Mouse (Mus musculus): ENCODE measurements around the gene Rasa4. TPM values are rescaled to one million over a fixed set of nuclear protein-coding genes. Genes with fewer than 3 reads are reported as not detected.
"Not testable (repeated sequence)": the region's sequence is repeated elsewhere in the genome, so short reads cannot be mapped to it uniquely, and the experiment has no call there.

Rasa4 gene
- polyA plus RNA-seq, 1 experiment from 2014 or later, result 1.9 TPM

DNA sequence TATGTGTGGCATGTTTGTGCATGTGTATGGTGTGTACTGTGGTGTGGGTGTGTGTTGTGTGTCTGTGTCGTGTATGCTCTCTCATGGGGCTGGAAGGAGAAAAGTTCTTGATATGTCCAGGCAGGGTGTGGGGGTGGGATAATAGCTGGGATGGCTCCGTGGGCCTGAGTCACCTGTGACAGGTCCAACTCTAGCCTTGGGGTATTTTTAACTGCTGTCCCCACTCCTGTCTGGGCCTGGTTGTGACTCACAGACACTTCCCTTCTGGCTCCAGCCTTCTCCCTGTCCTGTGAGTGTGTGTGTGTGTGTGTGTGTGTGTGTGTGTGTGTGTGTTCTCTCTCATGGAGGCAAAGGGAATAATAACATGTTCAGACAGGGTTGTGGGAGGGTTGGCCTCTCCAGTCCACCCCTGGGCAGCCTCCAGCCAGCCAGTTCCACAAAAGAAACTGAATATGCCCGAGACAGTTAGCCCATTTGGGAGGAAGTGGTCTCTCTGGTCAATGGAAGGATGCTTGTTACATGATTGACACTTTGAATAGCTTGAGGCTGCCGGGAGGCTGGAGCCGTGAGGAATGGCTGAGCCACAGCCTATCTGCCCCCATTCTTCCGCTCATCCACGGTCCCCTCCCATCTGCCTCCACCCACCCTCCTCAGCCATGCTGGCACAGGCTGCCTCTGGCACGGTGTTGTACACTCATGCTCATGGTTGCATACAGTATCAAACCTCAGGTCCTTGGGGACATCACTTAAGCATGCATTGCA lies 10.7 kb downstream of the Rasa4 start:
- whole genome bisulfite sequencing (ENCODE audit: insufficient replicate concordance), result 24% methylated on average over 8 of the region's 8 CpGs
- ATAC-seq (ENCODE audit: low read depth), result no peak

DNA sequence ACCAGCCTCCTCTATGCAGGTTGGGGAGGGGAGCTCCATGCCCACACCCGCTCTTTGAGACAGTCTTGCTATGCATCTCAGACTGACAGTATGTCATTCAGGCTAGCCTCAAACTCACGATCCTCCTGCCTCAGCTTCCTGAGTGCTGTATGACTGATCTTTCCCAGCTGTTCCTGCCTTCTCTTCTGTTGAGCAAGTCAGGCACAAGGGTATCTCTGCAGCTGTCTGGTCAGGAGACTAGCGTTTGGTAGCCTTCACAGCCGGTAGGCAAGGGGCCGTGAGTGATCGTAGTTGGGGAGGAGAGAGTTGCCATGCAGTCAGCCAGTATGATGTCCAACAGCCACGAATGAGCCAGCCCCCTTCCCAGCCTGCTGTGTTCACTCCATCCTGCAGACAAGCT lies 11.4 kb downstream of the Rasa4 start:
- no peaks in the 10 kb centered on the region for H3K36me3 ChIP-seq (ENCODE audit: control insufficient read depth, insufficient read depth)
- H3K4me1 ChIP-seq (ENCODE audit: control insufficient read depth, low read depth, low read length), result no peaks in the 10 kb centered on the region
- H3K4me3 ChIP-seq (ENCODE audit: low read depth, low read length), result no peak overlapping the region
- H3K9me3 ChIP-seq (replicated peaks; ENCODE audit: control insufficient read depth, low read length), result no peaks in the 10 kb centered on the region
- no peak overlapping the region for H3K9ac ChIP-seq (ENCODE audit: low read depth, low read length)
- H3K4me2 ChIP-seq (ENCODE audit: low read depth, low read length), result no peak overlapping the region
- no peak for ATAC-seq (ENCODE audit: low read depth)
- WGBS (ENCODE audit: insufficient replicate concordance), result 51% methylated on average over 7 of the region's 7 CpGs
- no peak overlapping the region for H3K27ac ChIP-seq (ENCODE audit: low read length)
- no peaks in the 10 kb centered on the region for H3K27me3 ChIP-seq (ENCODE audit: control insufficient read depth, insufficient read depth, low read depth, low read length)

More for the DNA sequence above, 10.7 kb downstream of the Rasa4 start:
- Histone ChIP-seq H3K27ac (ENCODE audit: low read length) (no peak overlapping the region), H3K4me2 (ENCODE audit: low read depth, low read length) (no peak overlapping the region), H3K9ac (ENCODE audit: low read depth, low read length) (no peak overlapping the region), H3K4me3 (ENCODE audit: low read depth, low read length) (no peak overlapping the region), H3K27me3 (ENCODE audit: control insufficient read depth, insufficient read depth, low read depth, low read length) (no peaks in the 10 kb centered on the region), H3K36me3 (ENCODE audit: control insufficient read depth, insufficient read depth) (no peaks in the 10 kb centered on the region), H3K4me1 (ENCODE audit: control insufficient read depth, low read depth, low read length) (no peaks in the 10 kb centered on the region), H3K9me3 (replicated peaks; ENCODE audit: control insufficient read depth, low read length) (no peaks in the 10 kb centered on the region)

DNA sequence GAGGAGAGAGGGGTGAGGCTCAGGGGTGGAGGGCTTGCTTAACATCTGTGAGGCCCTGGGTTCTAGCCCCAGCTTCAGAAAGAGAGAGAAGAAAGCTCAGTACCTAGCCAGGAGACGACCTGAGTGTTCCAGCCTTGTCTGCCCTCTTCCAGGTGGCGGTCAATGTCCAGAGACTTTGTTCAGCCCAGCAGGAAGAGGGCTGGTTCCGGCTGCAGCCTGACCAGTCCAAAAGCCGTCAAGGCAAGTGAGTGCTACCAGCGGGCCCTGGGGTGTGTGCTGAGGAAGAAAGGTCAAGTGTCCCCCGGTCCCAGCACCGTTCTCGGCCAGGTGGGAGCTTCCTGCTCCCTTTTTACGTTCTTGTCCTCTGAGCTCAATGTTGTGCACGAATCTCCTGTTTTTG lies 14.8 kb downstream of the Rasa4 start:
- no peaks in the 10 kb centered on the region for H3K27me3 ChIP-seq (ENCODE audit: control insufficient read depth, insufficient read depth, low read depth, low read length)
- H3K4me3 ChIP-seq (ENCODE audit: low read depth, low read length), result no peak overlapping the region
- no peak overlapping the region for H3K4me2 ChIP-seq (ENCODE audit: low read depth, low read length)
- no peaks in the 10 kb centered on the region for H3K9me3 ChIP-seq (replicated peaks; ENCODE audit: control insufficient read depth, low read length)
- no peaks in the 10 kb centered on the region for H3K36me3 ChIP-seq (ENCODE audit: control insufficient read depth, insufficient read depth)
- 67% methylated on average over 10 of the region's 10 CpGs for WGBS (ENCODE audit: insufficient replicate concordance)
- no peak for ATAC-seq (ENCODE audit: low read depth)
- no peak overlapping the region for H3K27ac ChIP-seq (ENCODE audit: low read length)
- peaks cover 8% of the 10 kb centered on the region for H3K4me1 ChIP-seq (ENCODE audit: control insufficient read depth, low read depth, low read length)
- no peak overlapping the region for H3K9ac ChIP-seq (ENCODE audit: low read depth, low read length)

DNA sequence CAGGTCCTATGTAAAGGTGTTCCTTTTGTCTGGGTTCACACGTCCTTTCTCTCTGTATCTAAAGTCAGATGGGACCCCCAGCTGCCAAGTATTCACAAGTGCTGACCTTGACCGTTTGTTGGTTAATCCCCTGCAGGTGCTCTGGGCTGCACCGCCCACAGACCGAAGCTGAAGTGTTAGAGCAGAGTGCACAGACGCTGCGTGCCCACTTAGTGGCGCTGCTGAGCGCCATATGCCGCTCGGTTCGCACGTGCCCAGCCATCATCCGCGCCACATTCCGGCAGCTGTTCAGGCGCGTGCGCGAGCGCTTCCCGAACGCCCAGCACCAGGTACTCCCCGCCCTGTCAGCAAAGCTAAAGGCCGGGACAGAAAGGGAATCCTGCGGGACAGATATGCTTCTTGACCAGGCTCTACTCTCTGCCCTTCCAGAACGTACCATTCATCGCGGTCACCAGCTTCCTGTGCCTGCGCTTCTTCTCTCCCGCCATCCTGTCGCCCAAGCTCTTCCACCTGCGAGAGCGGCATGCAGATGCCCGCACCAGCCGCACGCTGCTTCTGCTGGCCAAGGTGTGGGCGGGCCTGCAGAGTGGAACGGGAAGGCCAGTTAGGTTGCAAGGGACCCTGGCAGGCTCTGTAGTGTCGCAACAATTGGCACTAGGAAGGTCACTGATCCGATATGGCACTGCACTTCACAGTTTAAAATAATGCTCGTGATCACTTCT lies 18.5 kb downstream of the Rasa4 start:
- peak overlapping the region; percentile 65 for H3K4me2 ChIP-seq (ENCODE audit: low read depth, low read length)
- no peak overlapping the region for H3K27ac ChIP-seq (ENCODE audit: low read length)
- H3K4me3 ChIP-seq (ENCODE audit: low read depth, low read length), result peak overlapping the region; percentile 44
- no peaks in the 10 kb centered on the region for H3K36me3 ChIP-seq (ENCODE audit: control insufficient read depth, insufficient read depth)
- H3K27me3 ChIP-seq (ENCODE audit: control insufficient read depth, insufficient read depth, low read depth, low read length), result no peaks in the 10 kb centered on the region
- peak; percentile 78 for ATAC-seq (ENCODE audit: low read depth)
- H3K9me3 ChIP-seq (replicated peaks; ENCODE audit: control insufficient read depth, low read length), result no peaks in the 10 kb centered on the region; the same call in 1 of the 2 replicates
- peaks cover 8% of the 10 kb centered on the region for H3K4me1 ChIP-seq (ENCODE audit: control insufficient read depth, low read depth, low read length)
- H3K9ac ChIP-seq (ENCODE audit: low read depth, low read length), result peak overlapping the region; percentile 29
- WGBS (ENCODE audit: insufficient replicate concordance), result 4% methylated on average over 41 of the region's 41 CpGs

DNA sequence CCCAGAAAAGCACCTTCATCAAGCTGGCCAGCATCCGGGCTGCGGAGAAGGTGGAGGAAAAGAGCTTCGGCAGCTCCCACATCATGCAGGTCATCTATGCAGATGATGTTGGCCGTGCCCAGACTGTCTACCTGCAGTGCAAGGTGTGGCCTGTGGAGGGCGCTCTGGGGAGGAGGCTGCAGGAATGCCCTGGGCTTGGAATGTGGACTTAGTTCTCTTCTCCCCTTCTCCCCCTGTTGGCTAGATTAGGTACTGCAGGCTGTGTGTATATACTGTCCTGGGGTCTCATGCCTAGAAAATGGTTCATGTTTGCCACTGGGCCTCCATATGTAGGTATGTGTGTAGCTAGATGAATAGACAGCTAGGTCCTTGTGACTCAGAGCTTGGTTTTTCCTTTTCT lies 20.8 kb downstream of the Rasa4 start:
- Histone ChIP-seq H3K4me3 (ENCODE audit: low read depth, low read length) (no peak overlapping the region), H3K27ac (ENCODE audit: low read length) (no peak overlapping the region), H3K9me3 (replicated peaks; ENCODE audit: control insufficient read depth, low read length) (no peaks in the 10 kb centered on the region; the same call in 1 of the 2 replicates), H3K4me2 (ENCODE audit: low read depth, low read length) (no peak overlapping the region), H3K27me3 (ENCODE audit: control insufficient read depth, insufficient read depth, low read depth, low read length) (no peaks in the 10 kb centered on the region), H3K4me1 (ENCODE audit: control insufficient read depth, low read depth, low read length) (peaks cover 8% of the 10 kb centered on the region), H3K36me3 (ENCODE audit: control insufficient read depth, insufficient read depth) (no peaks in the 10 kb centered on the region), H3K9ac (ENCODE audit: low read depth, low read length) (no peak overlapping the region)
- ATAC-seq (ENCODE audit: low read depth), result no peak
- WGBS (ENCODE audit: insufficient replicate concordance), result 81% methylated on average over 5 of the region's 5 CpGs

DNA sequence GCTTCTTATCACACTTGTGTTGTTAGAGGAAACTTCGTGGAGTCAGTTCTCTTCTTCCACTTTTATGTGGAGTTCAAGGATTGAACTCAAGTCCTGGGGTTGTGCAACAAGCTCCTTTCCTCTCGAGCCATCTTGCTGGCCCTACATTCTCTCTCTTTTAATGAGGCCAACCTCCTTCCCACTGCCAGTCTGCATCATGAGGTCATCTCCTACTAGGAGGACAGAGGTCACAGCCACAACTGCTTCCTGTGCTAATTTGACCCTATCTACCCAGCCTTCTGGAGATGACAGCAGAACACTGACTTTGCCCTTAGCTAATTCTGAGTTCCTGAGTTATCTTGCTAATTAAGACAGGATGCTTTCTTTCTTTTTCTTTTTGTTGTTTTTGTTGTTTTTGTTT lies 24.8 kb downstream of the Rasa4 start:
- Histone ChIP-seq H3K4me2 (ENCODE audit: low read depth, low read length) (no peak overlapping the region), H3K27ac (ENCODE audit: low read length) (no peak overlapping the region), H3K9ac (ENCODE audit: low read depth, low read length) (no peak overlapping the region), H3K4me3 (ENCODE audit: low read depth, low read length) (no peak overlapping the region), H3K27me3 (ENCODE audit: control insufficient read depth, insufficient read depth, low read depth, low read length) (no peaks in the 10 kb centered on the region), H3K9me3 (replicated peaks; ENCODE audit: control insufficient read depth, low read length) (no peaks in the 10 kb centered on the region; the same call in 1 of the 2 replicates), H3K4me1 (ENCODE audit: control insufficient read depth, low read depth, low read length) (no peaks in the 10 kb centered on the region), H3K36me3 (ENCODE audit: control insufficient read depth, insufficient read depth) (no peaks in the 10 kb centered on the region)
- ATAC-seq (ENCODE audit: low read depth), result no peak
- 34% methylated on average over 2 of the region's 2 CpGs for WGBS (ENCODE audit: insufficient replicate concordance)

DNA sequence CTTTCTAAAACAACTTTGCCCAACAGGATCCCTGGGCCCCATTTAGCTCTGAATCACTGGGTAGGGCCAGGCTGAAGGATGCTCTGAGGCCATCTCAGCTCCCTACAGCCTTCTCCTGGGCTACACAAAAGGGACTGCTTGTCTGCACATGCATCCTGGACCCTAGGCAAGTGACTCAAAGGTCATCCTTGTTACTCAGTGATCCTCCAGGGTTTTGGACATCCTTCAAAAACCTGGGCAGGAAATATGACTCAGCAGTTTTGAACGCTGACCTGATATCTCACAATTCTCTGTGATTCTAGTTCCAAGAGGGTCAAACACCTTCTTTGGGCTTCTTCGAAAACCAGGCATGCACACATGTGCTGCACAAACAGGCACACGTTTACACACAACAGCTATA lies 25.3 kb downstream of the Rasa4 start:
- 42% methylated on average over 3 of the region's 3 CpGs for WGBS (ENCODE audit: insufficient replicate concordance)
- H3K4me3 ChIP-seq (ENCODE audit: low read depth, low read length), result no peak overlapping the region
- no peak for ATAC-seq (ENCODE audit: low read depth)

DNA sequence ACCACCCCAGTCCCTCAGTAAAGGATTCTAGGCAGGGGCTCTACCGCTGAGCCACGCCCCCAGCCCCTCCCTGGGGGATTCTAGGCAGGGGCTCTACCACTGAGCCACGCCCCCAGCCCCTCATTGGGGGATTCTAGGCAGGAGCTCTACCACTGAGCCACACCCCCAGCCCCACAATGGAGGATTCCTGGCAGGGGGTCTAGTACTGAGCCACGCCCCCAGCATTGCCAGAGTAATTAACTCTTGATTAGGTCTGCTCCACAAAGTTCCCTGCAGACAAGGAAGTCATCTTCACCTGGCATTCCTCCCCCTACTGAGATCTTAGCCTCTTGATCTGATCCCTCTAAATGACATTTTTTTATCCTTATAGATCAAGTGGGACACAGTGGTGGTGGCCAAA lies 29.8 kb downstream of the Rasa4 start:
- not testable (repeated sequence) for H3K9me3 ChIP-seq (replicated peaks; ENCODE audit: control insufficient read depth, low read length); H3K4me3 ChIP-seq (ENCODE audit: low read depth, low read length); H3K27ac ChIP-seq (ENCODE audit: low read length); H3K4me2 ChIP-seq (ENCODE audit: low read depth, low read length); H3K9ac ChIP-seq (ENCODE audit: low read depth, low read length); H3K27me3 ChIP-seq (ENCODE audit: control insufficient read depth, insufficient read depth, low read depth, low read length); ATAC-seq (ENCODE audit: low read depth); H3K36me3 ChIP-seq (ENCODE audit: control insufficient read depth, insufficient read depth)
- WGBS (ENCODE audit: insufficient replicate concordance), result 38% methylated on average over 4 of the region's 4 CpGs
- peaks cover 22% of the 10 kb centered on the region for H3K4me1 ChIP-seq (ENCODE audit: control insufficient read depth, low read depth, low read length)

More for the DNA sequence above, 25.3 kb downstream of the Rasa4 start:
- no peaks in the 10 kb centered on the region for H3K4me1 ChIP-seq (ENCODE audit: control insufficient read depth, low read depth, low read length)
- no peaks in the 10 kb centered on the region for H3K27me3 ChIP-seq (ENCODE audit: control insufficient read depth, insufficient read depth, low read depth, low read length)
- H3K4me2 ChIP-seq (ENCODE audit: low read depth, low read length), result no peak overlapping the region
- H3K9ac ChIP-seq (ENCODE audit: low read depth, low read length), result no peak overlapping the region
- no peaks in the 10 kb centered on the region for H3K36me3 ChIP-seq (ENCODE audit: control insufficient read depth, insufficient read depth)
- H3K27ac ChIP-seq (ENCODE audit: low read length), result no peak overlapping the region
- no peaks in the 10 kb centered on the region; the same call in 1 of the 2 replicates for H3K9me3 ChIP-seq (replicated peaks; ENCODE audit: control insufficient read depth, low read length)
